Mouse (Mus musculus): Measurements from ENCODE around the gene Maml2. TPM values are rescaled to one million over a fixed set of nuclear protein-coding genes. Genes with fewer than 3 reads are reported as not detected.
A peak's percentile ranks its signal among the peaks of the same experiment; 100 is the strongest.

Maml2 gene
- polyA plus RNA-seq, 1 experiment from 2014 or later, result 9.9 TPM

- 90% methylated on average over 10 of the region's 10 CpGs for WGBS
- H3K4me2 ChIP-seq (ENCODE audit: low read length), result no peak overlapping the region
- no peak for ATAC-seq
Measured at GRCm38 (mm10) chr9:13466816-13467215, 169.1 kb downstream of the Maml2 start.

GRCm38 (mm10) chr9:13467745-13468144, 170.0 kb downstream of the Maml2 start:
- H3K4me1 ChIP-seq (ENCODE audit: control insufficient read depth, insufficient read depth, low read length), result peaks cover 2% of the 10 kb centered on the region; the same call in 1 of the 2 replicates
- H3K9me3 ChIP-seq (replicated peaks; ENCODE audit: control insufficient read depth, low read length, poor library complexity, severe bottlenecking), result no peaks in the 10 kb centered on the region
- H3K27me3 ChIP-seq (ENCODE audit: control insufficient read depth, insufficient read depth, low read depth, low read length), result no peaks in the 10 kb centered on the region
- no peaks in the 10 kb centered on the region for H3K36me3 ChIP-seq (ENCODE audit: control insufficient read depth, insufficient read depth, low read length)
- no peak overlapping the region for H3K9ac ChIP-seq (ENCODE audit: low read depth, low read length)
- H3K27ac ChIP-seq (ENCODE audit: low read length), result no peak overlapping the region
- ATAC-seq, result no peak
- WGBS, result 59% methylated on average over 7 of the region's 7 CpGs
- no peak overlapping the region for H3K4me3 ChIP-seq (ENCODE audit: low read depth, low read length)
- no peak overlapping the region for H3K4me2 ChIP-seq (ENCODE audit: low read length)

More at GRCm38 (mm10) chr9:13466816-13467215, 169.1 kb downstream of the Maml2 start:
- Histone ChIP-seq H3K27me3 (ENCODE audit: control insufficient read depth, insufficient read depth, low read depth, low read length) (no peaks in the 10 kb centered on the region), H3K4me3 (ENCODE audit: low read depth, low read length) (no peak overlapping the region), H3K27ac (ENCODE audit: low read length) (no peak overlapping the region), H3K36me3 (ENCODE audit: control insufficient read depth, insufficient read depth, low read length) (no peaks in the 10 kb centered on the region), H3K4me1 (ENCODE audit: control insufficient read depth, insufficient read depth, low read length) (peaks cover 2% of the 10 kb centered on the region; the same call in 1 of the 2 replicates), H3K9ac (ENCODE audit: low read depth, low read length) (no peak overlapping the region), H3K9me3 (replicated peaks; ENCODE audit: control insufficient read depth, low read length, poor library complexity, severe bottlenecking) (no peaks in the 10 kb centered on the region)

- no peak overlapping the region for H3K4me3 ChIP-seq (ENCODE audit: low read depth, low read length)
- H3K36me3 ChIP-seq (ENCODE audit: control insufficient read depth, insufficient read depth, low read length), result no peaks in the 10 kb centered on the region
- H3K4me1 ChIP-seq (ENCODE audit: control insufficient read depth, insufficient read depth, low read length), result peaks cover 2% of the 10 kb centered on the region; the same call in 1 of the 2 replicates
- H3K27me3 ChIP-seq (ENCODE audit: control insufficient read depth, insufficient read depth, low read depth, low read length), result no peaks in the 10 kb centered on the region
- H3K9ac ChIP-seq (ENCODE audit: low read depth, low read length), result no peak overlapping the region
- H3K4me2 ChIP-seq (ENCODE audit: low read length), result no peak overlapping the region
- no peaks in the 10 kb centered on the region for H3K9me3 ChIP-seq (replicated peaks; ENCODE audit: control insufficient read depth, low read length, poor library complexity, severe bottlenecking)
- H3K27ac ChIP-seq (ENCODE audit: low read length), result no peak overlapping the region
- no peak for ATAC-seq
- WGBS, result 77% methylated on average over 6 of the region's 6 CpGs
Measured at GRCm38 (mm10) chr9:13468778-13469177, 171.0 kb downstream of the Maml2 start.

GRCm38 (mm10) chr9:13470013-13470412, 172.3 kb downstream of the Maml2 start:
- Histone ChIP-seq H3K27me3 (ENCODE audit: control insufficient read depth, insufficient read depth, low read depth, low read length) (no peaks in the 10 kb centered on the region), H3K4me2 (ENCODE audit: low read length) (no peak overlapping the region), H3K4me1 (ENCODE audit: control insufficient read depth, insufficient read depth, low read length) (peaks cover 2% of the 10 kb centered on the region; the same call in 1 of the 2 replicates), H3K4me3 (ENCODE audit: low read depth, low read length) (no peak overlapping the region), H3K9ac (ENCODE audit: low read depth, low read length) (no peak overlapping the region), H3K9me3 (replicated peaks; ENCODE audit: control insufficient read depth, low read length, poor library complexity, severe bottlenecking) (no peaks in the 10 kb centered on the region), H3K27ac (ENCODE audit: low read length) (no peak overlapping the region), H3K36me3 (ENCODE audit: control insufficient read depth, insufficient read depth, low read length) (no peaks in the 10 kb centered on the region)
- 67% methylated on average over 7 of the region's 7 CpGs for WGBS
- no peak for ATAC-seq

GRCm38 (mm10) chr9:13474951-13475350, 177.2 kb downstream of the Maml2 start:
- Histone ChIP-seq H3K4me2 (ENCODE audit: low read length) (no peak overlapping the region), H3K9me3 (replicated peaks; ENCODE audit: control insufficient read depth, low read length, poor library complexity, severe bottlenecking) (no peaks in the 10 kb centered on the region), H3K27ac (ENCODE audit: low read length) (no peak overlapping the region), H3K27me3 (ENCODE audit: control insufficient read depth, insufficient read depth, low read depth, low read length) (no peaks in the 10 kb centered on the region), H3K4me1 (ENCODE audit: control insufficient read depth, insufficient read depth, low read length) (peaks cover 11% of the 10 kb centered on the region), H3K4me3 (ENCODE audit: low read depth, low read length) (no peak overlapping the region), H3K36me3 (ENCODE audit: control insufficient read depth, insufficient read depth, low read length) (no peaks in the 10 kb centered on the region), H3K9ac (ENCODE audit: low read depth, low read length) (no peak overlapping the region)
- 97% methylated on average over 5 of the region's 5 CpGs for WGBS
- ATAC-seq, result no peak

GRCm38 (mm10) chr9:13479275-13479674, 181.5 kb downstream of the Maml2 start:
- 12% methylated on average over 4 of the region's 4 CpGs for WGBS
- peaks cover 11% of the 10 kb centered on the region for H3K4me1 ChIP-seq (ENCODE audit: control insufficient read depth, insufficient read depth, low read length)

GRCm38 (mm10) chr9:13483199-13484068, 185.7 kb downstream of the Maml2 start:
- WGBS, result 71% methylated on average over 5 of the region's 5 CpGs
- H3K27me3 ChIP-seq (ENCODE audit: control insufficient read depth, insufficient read depth, low read depth, low read length), result no peaks in the 10 kb centered on the region
- no peak overlapping the region for H3K4me2 ChIP-seq (ENCODE audit: low read length)
- no peaks in the 10 kb centered on the region for H3K36me3 ChIP-seq (ENCODE audit: control insufficient read depth, insufficient read depth, low read length)
- H3K27ac ChIP-seq (ENCODE audit: low read length), result no peak overlapping the region
- no peak overlapping the region for H3K4me3 ChIP-seq (ENCODE audit: low read depth, low read length)
- ATAC-seq, result no peak
- no peak overlapping the region for H3K9ac ChIP-seq (ENCODE audit: low read depth, low read length)
- no peaks in the 10 kb centered on the region for H3K9me3 ChIP-seq (replicated peaks; ENCODE audit: control insufficient read depth, low read length, poor library complexity, severe bottlenecking)
- peaks cover 11% of the 10 kb centered on the region for H3K4me1 ChIP-seq (ENCODE audit: control insufficient read depth, insufficient read depth, low read length)

More at GRCm38 (mm10) chr9:13479275-13479674, 181.5 kb downstream of the Maml2 start:
- Histone ChIP-seq H3K36me3 (ENCODE audit: control insufficient read depth, insufficient read depth, low read length) (no peaks in the 10 kb centered on the region), H3K4me2 (ENCODE audit: low read length) (no peak overlapping the region), H3K27ac (ENCODE audit: low read length) (0 out of 2 replicates have a peak overlapping the region, but pooled peaks have one; percentile 2), H3K9ac (ENCODE audit: low read depth, low read length) (no peak overlapping the region), H3K27me3 (ENCODE audit: control insufficient read depth, insufficient read depth, low read depth, low read length) (no peaks in the 10 kb centered on the region), H3K9me3 (replicated peaks; ENCODE audit: control insufficient read depth, low read length, poor library complexity, severe bottlenecking) (no peaks in the 10 kb centered on the region), H3K4me3 (ENCODE audit: low read depth, low read length) (no peak overlapping the region)
- ATAC-seq, result peak; percentile 44; the same call in 1 of the 2 replicates

GRCm38 (mm10) chr9:13484267-13485240, 186.8 kb downstream of the Maml2 start:
- Histone ChIP-seq H3K4me3 (ENCODE audit: low read depth, low read length) (no peak overlapping the region), H3K27me3 (ENCODE audit: control insufficient read depth, insufficient read depth, low read depth, low read length) (no peaks in the 10 kb centered on the region), H3K27ac (ENCODE audit: low read length) (no peak overlapping the region), H3K9ac (ENCODE audit: low read depth, low read length) (no peak overlapping the region), H3K9me3 (replicated peaks; ENCODE audit: control insufficient read depth, low read length, poor library complexity, severe bottlenecking) (no peaks in the 10 kb centered on the region), H3K36me3 (ENCODE audit: control insufficient read depth, insufficient read depth, low read length) (no peaks in the 10 kb centered on the region), H3K4me1 (ENCODE audit: control insufficient read depth, insufficient read depth, low read length) (peaks cover 3% of the 10 kb centered on the region), H3K4me2 (ENCODE audit: low read length) (no peak overlapping the region)
- ATAC-seq, result no peak
- WGBS, result 52% methylated on average over 12 of the region's 12 CpGs

Data from midbrain, embryonic 16.5 days (tissue).